Mouse (Mus musculus): ENCODE results near the gene Mylk4. TPM values are rescaled to one million over a fixed set of nuclear protein-coding genes. Genes with fewer than 3 reads are reported as not detected.

The Mylk4 gene
- polyA plus RNA-seq, 1 experiment, result not detected

- H3K27me3 ChIP-seq (ENCODE audit: control insufficient read depth, insufficient read depth, low read length, poor library complexity, severe bottlenecking), result no peaks in the 10 kb centered on the region
- TF ChIP-seq POLR2A (IDR thresholded peaks at IDR 0.05; ENCODE audit: insufficient read depth, low read length) (no peak), CTCF (IDR thresholded peaks at IDR 0.05; ENCODE audit: low read depth, low read length) (no peak), EP300 (IDR thresholded peaks at IDR 0.05; ENCODE audit: insufficient read depth, low read depth, low read length) (no peak)
- no peak overlapping the region for H3K4me3 ChIP-seq (ENCODE audit: low read depth, low read length)
- H3K27ac ChIP-seq (ENCODE audit: insufficient read depth, low read length), result no peak overlapping the region
- no peaks in the 10 kb centered on the region for H3K9me3 ChIP-seq (replicated peaks; ENCODE audit: control insufficient read depth, insufficient read depth, low read length, poor library complexity, severe bottlenecking)
- no peaks in the 10 kb centered on the region for H3K4me1 ChIP-seq (ENCODE audit: control insufficient read depth, insufficient read depth, low read length)
- no peak overlapping the region for H3K9ac ChIP-seq (ENCODE audit: low read depth, poor library complexity, severe bottlenecking)
- peaks cover 13% of the 10 kb centered on the region for H3K36me3 ChIP-seq (ENCODE audit: control insufficient read depth, insufficient read depth, low read length, poor library complexity, severe bottlenecking)
Measured at GRCm38 (mm10) chr13:32819241-32819640, 35.5 kb upstream of the Mylk4 start.

- Histone ChIP-seq H3K27me3 (ENCODE audit: control insufficient read depth, insufficient read depth, low read length, poor library complexity, severe bottlenecking) (peaks cover 1% of the 10 kb centered on the region; the same call in 1 of the 2 replicates), H3K36me3 (ENCODE audit: control insufficient read depth, insufficient read depth, low read length, poor library complexity, severe bottlenecking) (peaks cover 9% of the 10 kb centered on the region), H3K4me3 (ENCODE audit: low read depth, low read length) (no peak overlapping the region), H3K9ac (ENCODE audit: low read depth, poor library complexity, severe bottlenecking) (no peak overlapping the region), H3K4me1 (ENCODE audit: control insufficient read depth, insufficient read depth, low read length) (no peaks in the 10 kb centered on the region), H3K27ac (ENCODE audit: insufficient read depth, low read length) (no peak overlapping the region), H3K9me3 (replicated peaks; ENCODE audit: control insufficient read depth, insufficient read depth, low read length, poor library complexity, severe bottlenecking) (no peaks in the 10 kb centered on the region)
- TF ChIP-seq CTCF (IDR thresholded peaks at IDR 0.05; ENCODE audit: low read depth, low read length) (no peak), POLR2A (IDR thresholded peaks at IDR 0.05; ENCODE audit: insufficient read depth, low read length) (no peak), EP300 (IDR thresholded peaks at IDR 0.05; ENCODE audit: insufficient read depth, low read depth, low read length) (no peak)
Measured at GRCm38 (mm10) chr13:32807624-32808023, 23.9 kb upstream of the Mylk4 start.

- Histone ChIP-seq H3K4me3 (ENCODE audit: low read depth, low read length) (no peak overlapping the region), H3K4me1 (ENCODE audit: control insufficient read depth, insufficient read depth, low read length) (no peaks in the 10 kb centered on the region), H3K36me3 (ENCODE audit: control insufficient read depth, insufficient read depth, low read length, poor library complexity, severe bottlenecking) (peaks cover 9% of the 10 kb centered on the region), H3K9ac (ENCODE audit: low read depth, poor library complexity, severe bottlenecking) (no peak overlapping the region), H3K27me3 (ENCODE audit: control insufficient read depth, insufficient read depth, low read length, poor library complexity, severe bottlenecking) (peaks cover 1% of the 10 kb centered on the region; the same call in 1 of the 2 replicates), H3K27ac (ENCODE audit: insufficient read depth, low read length) (no peak overlapping the region), H3K9me3 (replicated peaks; ENCODE audit: control insufficient read depth, insufficient read depth, low read length, poor library complexity, severe bottlenecking) (no peaks in the 10 kb centered on the region)
- no peak for TF ChIP-seq POLR2A (IDR thresholded peaks at IDR 0.05; ENCODE audit: insufficient read depth, low read length)
- no peak for TF ChIP-seq EP300 (IDR thresholded peaks at IDR 0.05; ENCODE audit: insufficient read depth, low read depth, low read length)
- no peak for TF ChIP-seq CTCF (IDR thresholded peaks at IDR 0.05; ENCODE audit: low read depth, low read length)
Measured at GRCm38 (mm10) chr13:32806820-32807219, 23.1 kb upstream of the Mylk4 start.

GRCm38 (mm10) chr13:32803701-32804345, 20.1 kb upstream of the Mylk4 start:
- H3K9me3 ChIP-seq (replicated peaks; ENCODE audit: control insufficient read depth, insufficient read depth, low read length, poor library complexity, severe bottlenecking), result no peaks in the 10 kb centered on the region
- H3K36me3 ChIP-seq (ENCODE audit: control insufficient read depth, insufficient read depth, low read length, poor library complexity, severe bottlenecking), result peaks cover 9% of the 10 kb centered on the region
- H3K9ac ChIP-seq (ENCODE audit: low read depth, poor library complexity, severe bottlenecking), result no peak overlapping the region
- H3K4me1 ChIP-seq (ENCODE audit: control insufficient read depth, insufficient read depth, low read length), result no peaks in the 10 kb centered on the region
- H3K4me3 ChIP-seq (ENCODE audit: low read depth, low read length), result no peak overlapping the region
- peaks cover 1% of the 10 kb centered on the region; the same call in 1 of the 2 replicates for H3K27me3 ChIP-seq (ENCODE audit: control insufficient read depth, insufficient read depth, low read length, poor library complexity, severe bottlenecking)
- no peak overlapping the region for H3K27ac ChIP-seq (ENCODE audit: insufficient read depth, low read length)
- TF ChIP-seq POLR2A (IDR thresholded peaks at IDR 0.05; ENCODE audit: insufficient read depth, low read length) (no peak), EP300 (IDR thresholded peaks at IDR 0.05; ENCODE audit: insufficient read depth, low read depth, low read length) (no peak), CTCF (IDR thresholded peaks at IDR 0.05; ENCODE audit: low read depth, low read length) (no peak)

GRCm38 (mm10) chr13:32802259-32803081, 18.7 kb upstream of the Mylk4 start, which contains the start of gene D930007J09Rik:
Gene D930007J09Rik (minus strand): TSS chr13:32802849.
- Histone ChIP-seq H3K4me3 (ENCODE audit: low read depth, low read length) (peak within 1 kb of the TSS; percentile 84), H3K36me3 (ENCODE audit: control insufficient read depth, insufficient read depth, low read length, poor library complexity, severe bottlenecking) (peaks cover 6% of the 10 kb centered on the region), H3K9ac (ENCODE audit: low read depth, poor library complexity, severe bottlenecking) (peak within 1 kb of the TSS; percentile 74), H3K9me3 (replicated peaks; ENCODE audit: control insufficient read depth, insufficient read depth, low read length, poor library complexity, severe bottlenecking) (no peaks in the 10 kb centered on the region), H3K27me3 (ENCODE audit: control insufficient read depth, insufficient read depth, low read length, poor library complexity, severe bottlenecking) (peaks cover 1% of the 10 kb centered on the region; the same call in 1 of the 2 replicates), H3K4me1 (ENCODE audit: control insufficient read depth, insufficient read depth, low read length) (no peaks in the 10 kb centered on the region), H3K27ac (ENCODE audit: insufficient read depth, low read length) (no peak within 1 kb of the TSS)
- TF ChIP-seq CTCF (IDR thresholded peaks at IDR 0.05; ENCODE audit: low read depth, low read length), result no peak
- TF ChIP-seq POLR2A (IDR thresholded peaks at IDR 0.05; ENCODE audit: insufficient read depth, low read length), result no peak
- TF ChIP-seq EP300 (IDR thresholded peaks at IDR 0.05; ENCODE audit: insufficient read depth, low read depth, low read length), result no peak

Data from ES-Bruce4 (cell line).